Mouse (Mus musculus) retina, postnatal 7 days (tissue): ENCODE results near the gene H2-M10.5.
A peak's percentile ranks its signal among the peaks of the same experiment; 100 is the strongest.
"Not testable (repeated sequence)": the region's sequence is repeated elsewhere in the genome, so short reads cannot be mapped to it uniquely, and the experiment has no call there.

Experiments used
- DNase-seq: peaks from one replicate; pipeline ENCODE4 v3.0.0-alpha.2; 2012; ENCODE audit warnings: low read depth, low spot score

Gene H2-M10.5

GRCm38 (mm10) chr17:36772610-36773009, at the start of gene H2-M10.5:
H2-M10.5 (plus strand) TSS chr17:36772910.
- DNase-seq: not testable (repeated sequence)

- peak; percentile 14 for DNase-seq
These were observed 46.7 kb upstream of the H2-M10.5 start for GRCm38 (mm10) chr17:36726046-36726445.

- no peak for DNase-seq
These were observed 8.9 kb upstream of the H2-M10.5 start for GRCm38 (mm10) chr17:36763816-36764215.

DNA sequence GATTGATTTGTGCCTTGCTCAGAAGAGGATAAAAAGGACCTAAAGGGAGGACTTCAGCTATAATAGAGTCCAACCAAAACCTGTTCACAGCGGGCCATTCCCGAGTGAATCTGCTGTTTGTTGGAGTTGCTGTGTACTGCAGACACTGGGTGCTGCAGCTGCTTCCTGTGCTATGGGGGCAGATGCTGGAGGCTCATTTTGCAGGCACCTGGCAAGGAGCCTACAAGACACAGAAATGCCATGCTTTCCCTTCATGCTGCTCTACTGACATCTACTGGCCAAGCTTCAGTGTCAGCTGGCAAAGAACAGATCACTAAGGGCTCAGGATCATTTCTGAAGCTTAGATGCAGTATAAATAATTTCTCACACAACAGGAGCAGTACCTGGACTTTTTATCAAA, 8.5 kb upstream of the H2-M10.5 start:
- DNase-seq: peak; percentile 14

- DNase-seq: not testable (repeated sequence)
These were observed 7.3 kb upstream of the H2-M10.5 start for GRCm38 (mm10) chr17:36765403-36765802.

DNA sequence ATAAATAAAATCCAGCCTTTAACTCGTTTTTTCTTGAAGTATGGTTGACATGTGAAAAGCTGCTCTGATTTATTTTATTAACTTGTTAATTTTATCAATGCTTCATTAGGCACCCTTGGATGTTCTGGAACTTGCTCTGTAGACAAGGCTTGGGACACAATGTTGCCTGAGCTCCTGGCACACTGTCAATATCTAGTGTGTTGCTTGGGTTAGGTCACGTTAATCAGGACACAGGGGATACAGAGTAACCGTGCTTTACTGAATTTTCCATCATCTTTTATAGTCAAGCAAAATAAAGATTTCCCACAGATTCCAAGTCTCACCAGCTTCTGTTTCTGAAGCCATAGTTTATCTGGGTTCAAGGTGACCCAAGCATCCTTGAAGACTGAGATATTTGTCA, 8.8 kb downstream of the H2-M10.5 start:
- no peak for DNase-seq

DNA sequence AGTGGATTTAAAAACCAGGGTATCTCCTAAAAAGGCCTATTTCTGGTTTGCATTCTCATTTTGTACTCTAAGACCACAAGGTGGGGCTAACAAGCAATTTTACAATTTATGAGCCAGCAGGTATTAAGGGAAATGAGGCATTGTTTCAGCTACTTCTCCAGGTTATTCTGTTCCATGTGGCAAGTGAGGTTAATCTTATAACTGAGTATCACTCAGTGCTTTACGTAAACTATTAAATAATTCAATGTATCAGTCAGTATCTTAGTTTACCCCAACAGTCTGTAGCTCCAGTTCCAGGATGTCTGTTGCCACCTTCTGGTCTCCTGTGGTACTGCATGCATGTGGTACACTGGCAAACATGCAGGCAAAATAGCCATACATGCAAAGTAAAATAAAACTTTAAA, 13.8 kb downstream of the H2-M10.5 start:
- peak; percentile 6 for DNase-seq

- DNase-seq: no peak
These were observed 15.6 kb downstream of the H2-M10.5 start for GRCm38 (mm10) chr17:36788351-36788750.

GRCm38 (mm10) chr17:36788801-36789200, 16.1 kb downstream of the H2-M10.5 start:
- DNase-seq: peak; percentile 76

GRCm38 (mm10) chr17:36799493-36799892, 26.8 kb downstream of the H2-M10.5 start:
- no peak for DNase-seq

- DNase-seq: not testable (repeated sequence)
These were observed 27.3 kb downstream of the H2-M10.5 start for GRCm38 (mm10) chr17:36799921-36800462.

DNA sequence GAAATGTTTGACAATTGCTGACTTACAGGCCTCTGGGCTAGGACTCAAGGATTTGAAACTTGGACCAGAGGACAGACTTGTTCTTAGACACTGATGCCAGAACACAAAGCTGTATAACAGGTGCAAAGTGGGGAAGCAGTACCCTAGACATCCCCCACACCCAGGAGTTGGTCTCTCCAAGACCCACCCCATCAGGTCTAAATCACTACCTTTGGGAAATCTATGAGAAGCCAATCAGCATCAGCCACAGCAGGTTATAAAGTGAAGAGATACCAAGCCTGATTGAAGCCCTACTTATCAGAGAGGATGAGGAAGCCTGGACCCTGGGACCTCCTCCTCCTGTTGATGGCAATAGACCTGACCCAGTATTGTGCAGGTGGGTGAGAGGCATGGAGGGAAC, 39.2 kb downstream of the H2-M10.5 start, which contains the start of gene H2-M10.6:
TSS of gene H2-M10.6 (plus strand) at position 301 of the 400 bp plus-strand sequence.
- DNase-seq: no peak

DNA sequence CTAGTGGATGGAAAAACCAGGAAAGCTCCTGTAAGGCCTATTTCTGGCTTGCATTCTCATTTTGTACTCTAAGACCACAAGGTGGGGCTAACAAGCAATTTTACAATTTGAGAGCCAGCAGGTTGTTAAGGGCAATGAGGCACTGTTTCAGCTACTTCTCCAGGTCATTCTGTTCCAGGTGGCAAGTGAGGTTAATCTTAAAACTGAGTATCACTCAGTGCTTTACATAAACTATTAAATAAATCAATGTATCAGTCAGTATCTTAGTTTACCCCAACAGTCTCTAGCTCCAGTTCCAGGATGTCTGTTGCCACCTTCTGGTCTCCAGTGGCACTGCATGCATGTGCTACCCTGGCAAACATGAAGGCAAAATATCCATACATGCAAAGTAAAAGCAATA, 51.3 kb downstream of the H2-M10.5 start:
- DNase-seq: peak; percentile 34

DNA sequence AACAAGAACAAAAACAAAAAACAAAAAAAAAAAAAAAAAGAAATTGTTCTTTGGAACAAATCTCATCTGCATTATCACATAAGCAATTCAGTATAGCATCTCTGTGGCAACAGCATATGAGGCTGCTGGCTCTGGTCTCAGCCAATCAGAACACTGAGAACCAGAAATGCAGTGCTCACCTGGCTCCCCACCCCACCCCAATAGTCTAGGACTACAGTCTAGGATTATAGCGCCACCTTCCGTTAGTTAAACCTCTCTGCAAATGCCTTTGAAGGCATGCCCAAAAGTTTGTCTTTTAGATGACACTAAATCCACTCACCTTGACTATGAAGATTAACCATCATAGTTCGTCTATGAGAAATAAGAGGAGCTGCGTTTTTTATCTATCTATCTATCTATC, 52.8 kb downstream of the H2-M10.5 start:
- no peak for DNase-seq
